Mouse (Mus musculus) urinary bladder, adult 2 months (tissue): ENCODE results near the gene Btbd8. TPM values are rescaled to one million over a fixed set of nuclear protein-coding genes. Genes with fewer than 3 reads are reported as not detected.

Experiments
- DNase-seq: peaks from one replicate; pipeline ENCODE4 v3.0.0; 2022; ENCODE audit warnings: low spot score
- polyA plus RNA-seq: library from polyadenylated mRNA; depleted of rRNA; stranded (reverse); fragments of >200 nt; gene quantifications from 2 replicates; pipeline ENCODE4 v1.2.3, GENCODE M21; 2012

The Btbd8 gene
- polyA plus RNA-seq, 1 experiment = 3.5 TPM

- no peak for DNase-seq
These were observed 11.8 kb downstream of the Btbd8 start for GRCm38 (mm10) chr5:107449620-107450019.

DNA sequence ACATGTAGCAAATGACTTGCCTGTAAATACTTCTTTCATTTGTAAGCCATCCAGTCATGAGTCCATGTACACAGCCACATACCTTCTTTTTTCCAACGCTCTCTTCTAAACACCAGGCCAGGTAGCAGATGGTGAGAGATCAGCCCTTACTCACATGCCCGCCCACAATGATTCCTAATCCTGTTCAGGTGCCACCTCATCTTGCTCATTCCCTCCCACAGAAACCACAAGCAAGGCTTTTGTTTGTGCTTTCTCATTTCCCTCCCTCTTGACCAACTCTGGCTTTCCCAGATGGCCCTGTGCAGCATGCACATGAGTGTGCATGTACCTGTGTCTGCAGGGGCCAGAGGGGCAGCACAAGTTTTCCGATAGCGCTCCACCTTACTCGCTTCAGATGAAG is 12.5 kb downstream of the Btbd8 start:
- no peak for DNase-seq

GRCm38 (mm10) chr5:107462147-107463076 is 24.6 kb downstream of the Btbd8 start:
- DNase-seq = no peak

DNA sequence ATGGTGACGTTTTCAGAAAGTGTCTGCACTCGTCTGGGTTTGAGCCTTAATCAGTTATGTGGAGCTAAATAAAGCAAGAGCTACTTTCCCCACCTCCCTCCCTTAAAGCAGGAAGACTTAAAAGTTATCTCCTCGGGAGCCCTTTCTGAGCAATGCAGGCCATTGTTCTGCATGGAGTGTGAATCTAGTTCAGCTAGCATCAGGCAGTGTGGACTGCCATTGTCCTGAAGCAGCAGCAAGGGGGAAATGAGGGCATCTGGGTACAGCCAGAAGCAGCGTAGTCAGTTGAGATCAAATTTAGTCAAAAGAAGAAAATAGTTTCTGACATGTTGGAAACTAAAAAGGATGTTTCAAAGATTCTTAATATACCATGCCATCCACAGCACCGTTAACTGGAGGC is 28.7 kb downstream of the Btbd8 start:
- DNase-seq = no peak

DNA sequence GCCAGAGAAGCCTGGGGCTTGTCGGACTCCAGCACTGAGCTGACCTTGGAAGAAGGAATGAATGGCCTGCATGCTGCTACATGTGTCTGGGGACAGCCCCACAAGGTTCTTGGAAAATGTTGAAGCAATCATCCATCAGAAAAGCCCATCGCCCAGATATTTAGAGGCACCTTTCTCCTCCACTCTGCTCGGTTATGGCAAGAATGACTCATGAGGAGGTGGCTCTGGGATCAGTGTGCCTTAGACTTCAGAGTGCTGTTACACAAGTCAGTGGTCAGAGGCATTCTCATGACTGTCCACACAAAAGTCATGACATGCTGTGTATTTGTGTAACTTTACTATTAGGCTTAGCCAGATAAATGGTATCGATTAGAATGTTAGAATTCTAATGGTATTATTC is 29.3 kb downstream of the Btbd8 start:
- no peak for DNase-seq

DNA sequence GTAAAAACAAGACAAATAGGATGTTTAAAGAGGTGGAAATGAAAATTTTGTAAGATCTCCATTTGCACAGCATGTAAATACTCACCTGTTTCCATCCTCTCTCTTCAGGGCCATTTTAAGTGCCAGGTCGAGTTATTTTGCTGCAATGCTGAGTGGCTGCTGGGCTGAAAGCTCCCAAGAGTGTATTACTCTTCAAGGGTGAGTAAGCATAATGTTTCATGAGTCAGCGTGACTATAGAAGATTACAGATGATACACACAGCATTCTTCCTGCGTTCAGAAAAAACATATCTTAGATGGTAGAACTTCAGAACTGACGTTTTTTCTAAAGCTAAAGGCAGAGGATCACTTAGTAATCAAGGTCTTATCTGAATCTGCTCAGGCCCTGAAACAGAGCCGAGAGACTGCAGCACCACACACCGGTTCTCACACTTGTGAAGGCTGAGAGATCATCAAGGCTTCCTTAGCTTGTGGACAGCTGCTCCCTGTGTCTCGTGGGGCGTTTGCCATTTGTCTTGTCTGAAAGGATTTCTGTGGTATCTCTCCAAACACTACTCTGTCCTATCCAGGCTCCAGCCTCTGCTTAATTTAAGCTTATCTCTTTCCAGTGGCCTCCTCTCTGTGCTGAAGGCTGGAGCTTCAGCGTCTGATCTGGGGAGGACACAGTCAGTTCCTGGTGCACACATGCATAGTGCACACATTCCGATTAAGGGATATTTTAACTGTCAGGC is 33.0 kb downstream of the Btbd8 start:
- DNase-seq = no peak

DNA sequence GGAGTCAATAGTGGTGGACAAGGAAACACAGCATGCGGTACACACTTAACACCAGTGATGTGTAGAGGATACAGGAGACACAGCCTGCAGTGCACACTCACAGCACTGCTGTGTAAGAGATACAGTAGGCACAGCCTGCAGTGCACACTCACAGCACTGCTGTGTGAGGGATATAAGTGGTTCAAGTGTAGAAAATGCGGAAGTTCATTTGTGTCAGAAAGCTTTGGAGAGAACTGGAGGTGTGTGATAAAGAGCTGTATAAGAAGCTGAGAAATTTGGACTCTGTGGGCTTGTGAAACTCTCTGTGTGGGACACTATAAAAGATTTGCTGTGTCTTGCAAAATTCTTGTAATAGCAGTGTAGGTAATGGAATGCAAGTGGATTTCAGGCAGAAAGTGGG is 42.4 kb downstream of the Btbd8 start:
- DNase-seq = no peak

DNA sequence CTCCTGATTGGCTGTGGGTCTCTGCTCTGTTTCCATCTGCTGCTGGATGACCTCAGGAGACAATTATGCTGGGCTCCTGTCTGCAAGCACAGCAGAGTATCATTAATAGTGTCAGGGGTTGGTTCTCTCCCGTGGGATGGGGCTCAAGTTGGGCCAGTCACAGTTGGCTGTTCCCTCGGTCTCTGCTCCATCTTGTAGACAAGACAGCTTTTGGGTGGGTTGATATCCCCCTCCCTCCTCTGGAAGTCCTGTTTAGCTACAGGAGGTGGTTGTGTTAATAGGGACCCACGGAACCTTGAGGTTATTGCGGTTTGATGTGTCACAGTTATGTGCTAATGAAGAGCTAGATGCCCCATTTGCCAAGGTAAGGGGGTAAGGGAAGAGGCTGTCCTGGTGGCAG is 51.2 kb downstream of the Btbd8 start:
- no peak for DNase-seq

- no peak for DNase-seq
These were observed 53.2 kb downstream of the Btbd8 start for GRCm38 (mm10) chr5:107491036-107491435.

- DNase-seq = no peak
These were observed 54.7 kb downstream of the Btbd8 start for GRCm38 (mm10) chr5:107492471-107492870.

DNA sequence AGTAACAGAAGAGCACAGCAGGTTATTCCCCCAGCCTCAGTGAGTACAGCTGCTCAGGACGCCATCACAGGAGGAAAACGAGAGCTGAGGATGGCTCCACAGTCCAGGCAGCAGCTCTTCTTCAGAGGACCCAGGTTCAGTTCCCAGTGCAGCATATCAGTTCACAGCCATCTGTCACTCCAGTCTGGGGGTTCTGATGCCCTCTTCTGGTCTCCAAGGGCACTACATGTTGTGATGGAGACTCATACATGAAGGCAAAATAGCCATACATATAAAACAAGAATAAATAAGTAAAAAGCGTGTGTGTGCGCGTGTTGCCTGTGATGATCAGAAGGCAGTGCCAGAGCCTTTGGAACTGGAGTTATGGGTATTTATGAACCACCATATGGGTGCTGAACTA is 57.0 kb downstream of the Btbd8 start:
- no peak for DNase-seq

DNA sequence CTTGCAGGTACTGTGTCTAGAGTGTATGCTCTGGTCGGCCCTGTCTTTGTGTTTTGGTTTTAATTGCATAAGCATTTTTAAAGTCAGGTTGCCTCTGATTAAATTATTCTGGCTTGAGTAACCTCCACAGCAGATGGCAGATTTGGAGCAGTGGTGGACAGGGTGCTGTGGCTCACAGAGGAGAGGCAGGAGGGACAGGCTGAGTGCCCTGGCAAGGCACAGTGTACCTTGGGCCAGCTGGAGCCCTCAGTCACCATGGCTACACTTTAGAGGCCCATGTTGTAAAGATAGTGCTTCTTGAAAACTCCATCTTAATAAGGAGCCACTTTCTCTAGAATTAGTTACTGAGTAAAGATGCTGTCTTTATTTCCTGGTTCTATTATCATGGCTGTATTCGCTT is 58.2 kb downstream of the Btbd8 start:
- no peak for DNase-seq

- no peak for DNase-seq
These were observed 60.0 kb downstream of the Btbd8 start for GRCm38 (mm10) chr5:107497519-107498501.

DNA sequence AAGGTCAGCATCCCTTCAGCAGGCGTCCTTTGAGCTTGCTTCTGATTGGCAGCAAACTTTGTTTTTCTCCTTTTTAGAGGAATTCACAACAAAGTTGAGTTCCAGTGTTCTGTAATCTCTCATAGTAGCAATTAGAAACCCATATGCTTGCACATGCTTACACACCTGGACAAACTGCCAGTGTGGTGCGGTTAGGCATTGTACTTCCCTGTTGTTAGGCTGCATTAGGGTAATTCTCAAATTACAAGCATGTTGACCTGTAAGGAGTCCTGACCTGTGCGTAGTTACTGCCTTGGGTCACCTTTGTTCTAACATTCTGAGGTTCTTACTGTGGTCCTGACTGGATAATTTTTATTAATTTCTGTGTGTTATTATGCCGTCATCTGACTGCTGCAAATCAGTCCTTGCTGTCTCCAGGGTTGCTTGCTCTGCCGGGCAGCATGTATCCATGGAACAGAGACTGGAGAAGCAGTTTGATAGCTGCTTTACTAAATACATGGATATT is 61.1 kb downstream of the Btbd8 start:
- DNase-seq = no peak

GRCm38 (mm10) chr5:107499891-107500535 is 62.2 kb downstream of the Btbd8 start:
- no peak for DNase-seq

DNA sequence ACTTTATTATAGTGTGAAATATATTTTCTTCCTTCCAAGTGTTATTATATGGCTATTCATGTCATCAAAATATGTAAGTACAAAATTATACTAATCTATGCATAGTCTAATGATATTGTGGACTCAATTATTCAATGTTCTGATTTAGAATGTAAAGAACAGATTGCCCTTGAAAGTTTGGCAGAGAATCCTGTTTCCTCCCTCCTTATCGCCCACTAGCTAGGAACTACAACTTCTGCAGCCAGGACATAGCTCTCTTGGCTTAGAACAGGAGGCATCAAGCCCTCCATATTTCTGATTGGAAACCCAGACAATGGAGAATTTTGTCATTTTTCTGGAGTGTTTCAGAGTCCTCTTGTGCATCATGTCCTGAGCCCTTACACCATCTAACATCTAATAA is 62.9 kb downstream of the Btbd8 start:
- no peak for DNase-seq

DNA sequence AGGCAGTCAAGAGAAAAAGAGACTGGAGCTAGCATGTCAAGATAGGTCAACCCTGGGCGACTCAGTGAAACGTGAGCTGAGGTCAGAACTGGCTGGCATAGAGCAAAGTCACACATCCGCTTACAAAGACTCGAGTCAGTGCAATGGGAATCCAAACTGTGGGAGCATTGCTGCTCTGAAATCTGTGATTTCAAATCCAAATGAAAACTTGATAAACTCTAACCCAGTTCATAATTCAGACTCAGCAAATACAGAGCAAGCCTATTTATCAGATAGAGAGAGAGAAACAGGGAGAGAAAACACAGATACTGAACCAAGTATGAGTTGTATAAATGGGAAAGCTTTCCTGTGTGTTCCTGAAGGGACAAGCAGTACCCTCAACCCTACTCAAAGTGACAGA is 69.5 kb downstream of the Btbd8 start, which contains the start of gene Gm42669:
Gm42669 (plus strand) TSS at position 301 of the 400 bp plus-strand sequence.
- no peak for DNase-seq

DNA sequence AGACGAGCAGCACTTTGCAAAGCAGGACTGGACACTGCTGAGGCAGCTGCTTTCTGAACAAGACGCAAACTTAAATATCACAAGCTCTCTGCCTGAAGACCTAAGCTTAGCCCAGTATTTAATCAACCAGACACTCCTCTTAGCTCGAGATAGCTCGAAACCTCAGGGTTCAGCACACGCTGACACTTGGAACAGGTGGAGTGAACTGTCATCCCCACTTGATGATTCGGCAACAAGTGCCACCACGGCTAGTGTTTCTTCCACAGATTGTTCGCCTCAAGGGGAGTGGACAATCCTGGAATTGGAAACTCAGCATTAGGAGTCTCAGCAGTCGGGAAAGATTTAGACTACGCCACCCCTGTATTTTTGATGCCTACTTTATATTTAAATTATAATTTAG is 72.7 kb downstream of the Btbd8 start:
- DNase-seq = no peak

- no peak for DNase-seq
These were observed 73.5 kb downstream of the Btbd8 start for GRCm38 (mm10) chr5:107511326-107511725.

DNA sequence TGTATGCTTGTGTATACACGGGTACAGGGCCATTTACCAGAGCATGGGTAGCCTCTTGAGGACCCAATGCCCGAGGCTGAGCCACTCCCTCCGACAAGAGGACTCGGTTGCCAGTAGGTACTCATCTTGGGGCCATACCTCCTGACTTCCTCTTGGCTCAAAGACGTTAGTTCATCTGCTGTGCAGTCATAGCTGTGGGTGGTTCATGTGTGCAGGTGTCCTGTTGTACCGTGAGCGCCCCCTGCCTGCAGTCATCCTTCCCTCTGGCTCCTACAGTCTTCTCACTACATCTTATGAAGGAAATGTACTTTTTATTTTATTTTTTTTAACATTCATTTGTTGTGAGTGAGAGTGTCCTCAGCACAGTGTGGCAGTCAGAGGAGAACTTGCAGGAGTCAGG is 75.8 kb downstream of the Btbd8 start:
- DNase-seq = no peak

DNA sequence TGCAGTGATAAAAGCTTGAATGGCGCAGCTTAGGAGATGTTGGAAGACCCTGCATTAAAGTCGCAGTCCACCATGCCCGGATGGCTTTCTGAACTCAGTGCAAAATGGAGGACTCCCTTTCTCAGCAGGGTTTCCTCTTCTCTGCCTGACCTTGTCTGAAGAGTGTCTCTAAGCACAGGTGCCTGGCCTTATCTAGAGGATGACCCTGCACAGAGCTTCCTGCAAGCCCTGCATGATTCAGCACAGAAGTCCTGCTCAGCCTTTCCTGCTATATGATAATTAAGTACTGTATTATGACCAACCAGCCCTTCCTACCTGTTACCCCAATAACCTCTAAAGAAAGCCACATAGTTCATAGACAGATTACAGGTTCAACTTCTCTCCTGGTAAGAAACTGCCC is 77.7 kb downstream of the Btbd8 start:
- no peak for DNase-seq
